Mouse (Mus musculus): ENCODE data around the gene Npdc1. TPM values are rescaled to one million over a fixed set of nuclear protein-coding genes. Genes with fewer than 3 reads are reported as not detected.

The Npdc1 gene
- polyA plus RNA-seq (2015; fragmentation: Nextera tagmentation; extraction: Ambion mirVana) = 42.7 and 45.3 TPM in 2 replicates

- peaks cover 7% of the 10 kb centered on the region; the same call in 1 of the 2 replicates for H3K4me1 ChIP-seq (ENCODE audit: insufficient read depth, low read depth, low read length)
- 52% methylated on average over 8 of the region's 8 CpGs for WGBS
- no peaks in the 10 kb centered on the region for H3K36me3 ChIP-seq (ENCODE audit: insufficient read depth, low read length)
- H3K27me3 ChIP-seq (replicated peaks; ENCODE audit: insufficient read depth, low read length) = peaks cover 23% of the 10 kb centered on the region
- H3K9me3 ChIP-seq (ENCODE audit: low read length) = no peaks in the 10 kb centered on the region
- H3K4me2 ChIP-seq (replicated peaks; ENCODE audit: low read depth, low read length) = no peak within 1 kb of the TSS
- DNase-seq (ENCODE audit: low spot score) (no peak), ATAC-seq (no peak)
- no peak within 1 kb of the TSS for H3K27ac ChIP-seq (ENCODE audit: low read length)
- H3K4me3 ChIP-seq (ENCODE audit: low read depth, low read length) = no peak within 1 kb of the TSS
- H3K9ac ChIP-seq (replicated peaks; ENCODE audit: low read depth) = no peak within 1 kb of the TSS
- TF ChIP-seq CTCF (IDR thresholded peaks at IDR 0.05) = no peak
Measured at GRCm38 (mm10) chr2:25399051-25399450, at the start of gene Npdc1. Gene Npdc1, plus strand, starts transcription at chr2:25399351.

- DNase-seq (ENCODE audit: low spot score) (no peak), ATAC-seq (no peak)
- Histone ChIP-seq H3K4me2 (replicated peaks; ENCODE audit: low read depth, low read length) (no peak overlapping the region), H3K27me3 (replicated peaks; ENCODE audit: insufficient read depth, low read length) (no peaks in the 10 kb centered on the region), H3K36me3 (ENCODE audit: insufficient read depth, low read length) (peaks cover 38% of the 10 kb centered on the region), H3K27ac (ENCODE audit: low read length) (no peak overlapping the region), H3K9me3 (ENCODE audit: low read length) (no peaks in the 10 kb centered on the region), H3K9ac (replicated peaks; ENCODE audit: low read depth) (no peak overlapping the region), H3K4me1 (ENCODE audit: insufficient read depth, low read depth, low read length) (no peaks in the 10 kb centered on the region), H3K4me3 (ENCODE audit: low read depth, low read length) (no peak overlapping the region)
- WGBS = 92% methylated on average over 4 of the region's 4 CpGs
- TF ChIP-seq CTCF (IDR thresholded peaks at IDR 0.05) (no peak), EP300 (IDR thresholded peaks at IDR 0.05) (no peak)
Measured at GRCm38 (mm10) chr2:25349499-25349898, 49.7 kb upstream of the Npdc1 start.

DNA sequence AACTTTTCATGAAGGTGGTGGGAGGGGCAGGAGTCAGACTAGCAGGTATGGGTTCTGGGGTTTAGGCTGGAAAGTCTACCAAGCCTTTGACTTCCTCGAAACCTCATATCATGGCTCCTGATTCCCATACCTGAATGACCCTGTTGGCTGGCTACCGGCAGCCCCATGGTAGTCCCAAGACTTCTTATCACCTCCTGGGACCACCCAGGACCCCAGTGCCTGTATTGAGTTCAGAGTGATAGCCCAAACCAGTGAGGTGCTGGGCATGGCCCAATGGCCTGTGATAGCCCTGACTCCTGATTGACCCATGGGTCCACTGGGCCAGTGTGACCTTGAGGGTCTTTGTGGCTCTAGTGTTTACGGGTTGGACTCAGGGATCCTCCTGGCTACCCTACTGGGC is 48.5 kb upstream of the Npdc1 start:
- Histone ChIP-seq H3K27ac (ENCODE audit: low read length) (no peak overlapping the region), H3K27me3 (replicated peaks; ENCODE audit: insufficient read depth, low read length) (no peaks in the 10 kb centered on the region), H3K9me3 (ENCODE audit: low read length) (no peaks in the 10 kb centered on the region), H3K4me1 (ENCODE audit: insufficient read depth, low read depth, low read length) (peaks cover under 1% of the 10 kb centered on the region; the same call in 1 of the 2 replicates), H3K4me3 (ENCODE audit: low read depth, low read length) (no peak overlapping the region), H3K9ac (replicated peaks; ENCODE audit: low read depth) (no peak overlapping the region), H3K4me2 (replicated peaks; ENCODE audit: low read depth, low read length) (no peak overlapping the region), H3K36me3 (ENCODE audit: insufficient read depth, low read length) (peaks cover 35% of the 10 kb centered on the region)
- DNase-seq (ENCODE audit: low spot score) = no peak
- TF ChIP-seq CTCF (IDR thresholded peaks at IDR 0.05) = no peak
- TF ChIP-seq EP300 (IDR thresholded peaks at IDR 0.05) = no peak
- 97% methylated on average over 3 of the region's 3 CpGs for WGBS
- no peak for ATAC-seq

GRCm38 (mm10) chr2:25354211-25354610 is 44.9 kb upstream of the Npdc1 start:
- no peaks in the 10 kb centered on the region for H3K9me3 ChIP-seq (ENCODE audit: low read length)
- no peak overlapping the region for H3K27ac ChIP-seq (ENCODE audit: low read length)
- H3K27me3 ChIP-seq (replicated peaks; ENCODE audit: insufficient read depth, low read length) = no peaks in the 10 kb centered on the region
- H3K36me3 ChIP-seq (ENCODE audit: insufficient read depth, low read length) = peaks cover 24% of the 10 kb centered on the region
- ATAC-seq (no peak), DNase-seq (ENCODE audit: low spot score) (no peak)
- H3K4me1 ChIP-seq (ENCODE audit: insufficient read depth, low read depth, low read length) = peaks cover 8% of the 10 kb centered on the region; the same call in 1 of the 2 replicates
- H3K4me3 ChIP-seq (ENCODE audit: low read depth, low read length) = no peak overlapping the region
- no peak overlapping the region for H3K4me2 ChIP-seq (replicated peaks; ENCODE audit: low read depth, low read length)
- WGBS = 80% methylated on average over 6 of the region's 6 CpGs
- H3K9ac ChIP-seq (replicated peaks; ENCODE audit: low read depth) = no peak overlapping the region
- TF ChIP-seq EP300 (IDR thresholded peaks at IDR 0.05) (no peak), CTCF (IDR thresholded peaks at IDR 0.05) (no peak)

DNA sequence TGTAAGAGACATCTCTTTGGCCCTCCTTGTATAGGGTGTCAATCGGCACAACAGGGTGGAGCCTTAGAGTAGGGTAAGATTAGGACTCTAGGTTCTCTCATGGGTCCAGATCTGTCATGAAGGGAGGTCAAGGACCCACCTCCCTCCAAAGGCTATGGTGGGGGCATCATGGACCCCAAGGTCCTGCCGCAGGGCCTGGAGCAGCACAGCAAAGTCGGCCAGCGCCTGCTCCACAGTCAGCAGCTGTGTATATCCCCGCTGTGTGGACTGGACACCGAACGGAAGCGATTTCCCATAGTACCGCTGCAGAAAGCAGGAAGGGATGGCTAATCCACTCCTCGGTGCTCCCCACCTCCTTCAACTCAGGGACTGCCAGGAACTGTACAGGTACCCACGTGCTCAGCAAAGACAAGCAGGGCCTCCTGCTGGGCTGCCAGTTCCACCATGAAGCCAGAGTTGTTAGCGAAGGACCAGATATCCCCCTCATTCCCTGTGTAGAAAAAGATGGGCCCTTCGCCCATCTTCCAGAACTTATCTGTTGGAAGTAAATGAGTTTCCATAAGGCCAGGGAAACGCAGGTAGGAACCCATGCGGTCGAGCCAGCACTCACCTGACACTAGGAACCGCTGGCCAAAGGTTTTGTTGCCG is 43.6 kb upstream of the Npdc1 start:
- H3K9ac ChIP-seq (replicated peaks; ENCODE audit: low read depth) = no peak overlapping the region
- H3K4me1 ChIP-seq (ENCODE audit: insufficient read depth, low read depth, low read length) = peaks cover 8% of the 10 kb centered on the region; the same call in 1 of the 2 replicates
- H3K4me3 ChIP-seq (ENCODE audit: low read depth, low read length) = peak overlapping the region; percentile 33
- DNase-seq (ENCODE audit: low spot score) (no peak), ATAC-seq (no peak; the same call in 1 of the 2 replicates)
- H3K27me3 ChIP-seq (replicated peaks; ENCODE audit: insufficient read depth, low read length) = no peaks in the 10 kb centered on the region
- H3K36me3 ChIP-seq (ENCODE audit: insufficient read depth, low read length) = peaks cover 10% of the 10 kb centered on the region; the same call in 1 of the 2 replicates
- H3K27ac ChIP-seq (ENCODE audit: low read length) = no peak overlapping the region
- H3K4me2 ChIP-seq (replicated peaks; ENCODE audit: low read depth, low read length) = peak overlapping the region; percentile 65
- no peak for TF ChIP-seq EP300 (IDR thresholded peaks at IDR 0.05)
- no peak for TF ChIP-seq CTCF (IDR thresholded peaks at IDR 0.05)
- no peaks in the 10 kb centered on the region for H3K9me3 ChIP-seq (ENCODE audit: low read length)
- 39% methylated on average over 18 of the region's 18 CpGs for WGBS

DNA sequence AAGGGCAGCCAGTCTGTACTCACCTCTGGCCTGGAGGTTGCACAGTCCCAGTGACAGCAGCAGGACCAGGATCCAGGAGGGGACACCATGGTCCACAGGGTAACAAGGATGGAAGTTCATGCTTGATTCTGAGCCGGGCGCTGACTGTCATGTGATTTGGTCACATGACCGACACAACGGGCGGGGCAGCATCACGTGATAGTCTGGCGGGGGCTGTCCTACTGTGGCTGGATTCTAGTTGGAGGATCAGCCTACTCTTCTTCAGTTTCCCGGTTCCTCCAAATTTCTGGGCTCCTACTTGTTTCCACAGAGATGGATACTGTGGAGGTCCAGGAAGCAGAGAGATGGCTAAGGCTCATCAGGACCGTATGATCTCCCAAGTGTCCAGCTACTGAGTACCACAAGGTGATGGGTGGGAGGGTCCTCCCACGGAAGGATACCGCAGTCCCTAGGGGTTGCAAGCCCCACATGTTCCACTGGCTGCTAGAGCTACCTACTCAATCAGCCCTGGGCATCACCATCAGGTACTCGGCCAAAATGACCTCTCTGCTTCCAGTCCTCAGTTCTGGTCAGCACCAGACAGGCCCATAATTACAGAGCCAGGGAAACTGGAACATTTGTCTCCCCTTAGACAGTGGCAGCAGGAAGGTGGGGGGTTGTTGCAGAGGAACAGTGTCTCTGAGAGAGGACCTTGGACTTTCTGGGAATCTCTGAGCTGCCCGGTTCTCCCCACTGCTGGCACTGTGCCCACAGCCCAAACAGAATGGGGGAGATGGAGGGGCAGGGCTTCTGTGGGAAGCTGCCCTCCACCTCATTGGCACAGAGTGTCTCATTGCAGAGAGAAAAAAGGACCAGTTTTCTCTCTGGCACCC is 42.7 kb upstream of the Npdc1 start, which contains the start of gene Dpp7:
Dpp7 (minus strand) TSS at position 152 of the 872 bp plus-strand sequence.
- Histone ChIP-seq H3K4me2 (replicated peaks; ENCODE audit: low read depth, low read length) (peak within 1 kb of the TSS; percentile 65), H3K9ac (replicated peaks; ENCODE audit: low read depth) (peak within 1 kb of the TSS; percentile 19; the same call in 1 of the 2 replicates), H3K27ac (ENCODE audit: low read length) (no peak within 1 kb of the TSS), H3K9me3 (ENCODE audit: low read length) (no peaks in the 10 kb centered on the region), H3K4me3 (ENCODE audit: low read depth, low read length) (peak within 1 kb of the TSS; percentile 33), H3K36me3 (ENCODE audit: insufficient read depth, low read length) (0 out of 2 replicates have a peak, but pooled peaks cover 3% of the 10 kb centered on the region), H3K27me3 (replicated peaks; ENCODE audit: insufficient read depth, low read length) (no peaks in the 10 kb centered on the region), H3K4me1 (ENCODE audit: insufficient read depth, low read depth, low read length) (peaks cover 8% of the 10 kb centered on the region; the same call in 1 of the 2 replicates)
- ATAC-seq (peak; percentile 83), DNase-seq (ENCODE audit: low spot score) (peak; percentile 80)
- TF ChIP-seq CTCF (IDR thresholded peaks at IDR 0.05) (no peak), EP300 (IDR thresholded peaks at IDR 0.05) (no peak)
- WGBS = 3% methylated on average over 13 of the region's 13 CpGs
